18 mouse cellular contexts compared by ENCODE assay signal in the genomic region with DNA sequence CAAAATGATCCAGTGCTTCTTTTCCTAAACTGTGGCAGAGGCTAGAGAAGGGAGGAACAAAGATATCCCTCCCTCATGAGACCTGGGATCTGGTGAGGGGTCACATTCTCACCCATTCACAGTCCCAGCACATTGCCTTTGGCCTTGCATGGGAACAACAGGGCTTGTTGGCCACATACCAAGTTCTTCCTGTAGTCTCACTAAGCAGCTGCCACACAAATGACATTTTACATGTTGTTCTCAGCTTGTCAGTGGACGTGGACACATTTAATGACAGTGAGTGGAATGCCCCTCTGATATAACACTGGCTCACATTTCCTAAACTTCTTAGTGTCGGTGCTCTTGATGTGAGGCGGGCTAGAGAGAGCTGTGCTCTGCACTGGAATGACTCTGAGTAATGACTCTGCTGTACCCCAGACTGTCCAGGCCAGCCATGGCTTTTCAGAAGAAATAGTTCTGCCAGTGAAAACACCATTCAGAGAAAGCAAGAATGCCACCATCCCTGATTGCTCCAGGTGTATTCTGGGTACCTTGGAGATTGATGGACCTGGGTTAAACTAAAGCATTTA. TPM values are rescaled to one million over a fixed set of nuclear protein-coding genes. Genes with fewer than 3 reads are reported as not detected.
A peak's percentile ranks its signal among the peaks of the same experiment; 100 is the strongest.
DNase-seq lines count a peak whose midpoint lies in the region; ATAC-seq and TF ChIP-seq lines count a peak whose summit lies in the region.
"Had no signal": no experiment of that assay in that cellular context is flagged by ENCODE, and none has a peak within 500 bp of the region (broad histone marks: within the 10 kb centered on the region; RNA-seq: fewer than 3 reads in every experiment).

No protein-coding gene starts in this region.

- dilution Hi-C loops in CH12.LX (cut with MboI; ENCODE audit: extremely low pct_ligation_motif_present, extremely low pct_unique_long_range_greater_than_20kb, low sequenced_read_pairs): no loop called here

- H3K9ac ChIP-seq in heart, embryonic 13.5 days: no peak overlapping the region
- no peak overlapping the region for H3K9ac ChIP-seq in CH12.LX (ENCODE audit: insufficient read depth, low read depth)
- H3K9ac ChIP-seq in stomach, postnatal 0 days (ENCODE audit: low read length): no peak overlapping the region
- H3K9ac ChIP-seq: limb, embryonic 12.5 days; midbrain, embryonic 13.5 days; neural tube, embryonic 12.5 days had no signal

- no peaks in the 10 kb centered on the region for H3K36me3 ChIP-seq in heart, embryonic 13.5 days
- H3K36me3 ChIP-seq in CH12.LX (replicated peaks in 1 of 2; ENCODE audit: control insufficient read depth in 1 of 2, insufficient read depth in 1 of 2, low read length in 1 of 2): peaks cover 0 to 6% of the 10 kb centered on the region in 2 experiments
- H3K36me3 ChIP-seq in stomach, postnatal 0 days (ENCODE audit: control insufficient read depth, insufficient read depth, low read length): no peaks in the 10 kb centered on the region
- H3K36me3 ChIP-seq: limb, embryonic 12.5 days; midbrain, embryonic 13.5 days; neural tube, embryonic 12.5 days had no signal

- no peaks in the 10 kb centered on the region for H3K79me2 ChIP-seq in CH12.LX (replicated peaks; ENCODE audit: control insufficient read depth, extremely low read depth, insufficient read depth, poor library complexity, severe bottlenecking)

- no peak for TF ChIP-seq POLR2A in CH12.LX (IDR thresholded peaks at IDR 0.05; ENCODE audit: low read depth, low read length)

- peaks cover 86% of the 10 kb centered on the region for H3K27me3 ChIP-seq in heart, embryonic 13.5 days (replicated peaks)
- no peaks in the 10 kb centered on the region for H3K27me3 ChIP-seq in CH12.LX (replicated peaks)
- H3K27me3 ChIP-seq in stomach, postnatal 0 days (ENCODE audit: control insufficient read depth, insufficient read depth, low read length): no peaks in the 10 kb centered on the region
- H3K27me3 ChIP-seq: limb, embryonic 12.5 days; midbrain, embryonic 13.5 days; neural tube, embryonic 12.5 days had no signal

- H3K27ac ChIP-seq in heart, embryonic 13.5 days (replicated peaks): no peak overlapping the region
- H3K27ac ChIP-seq in layer of hippocampus, adult 2 months: peak overlapping the region; percentile 61
- H3K27ac ChIP-seq in CH12.LX (ENCODE audit: insufficient read depth, low read depth): no peak overlapping the region
- no peak overlapping the region for H3K27ac ChIP-seq in stomach, postnatal 0 days (replicated peaks)
- H3K27ac ChIP-seq: limb, embryonic 12.5 days; midbrain, embryonic 13.5 days; neural tube, embryonic 12.5 days had no signal

- in situ Hi-C loops in CH12.LX (cut with MboI; ENCODE audit: low pct_ligation_motif_present, low pct_unique_long_range_greater_than_20kb, low sequenced_read_pairs): no loop called here

- TF ChIP-seq EP300 in CH12.LX (IDR thresholded peaks at IDR 0.05; ENCODE audit: low read length): no peak
- no peak for TF ChIP-seq EP300 in stomach, postnatal 0 days (optimal IDR thresholded peaks at IDR 0.05)

- no peak for TF ChIP-seq RAD21 in CH12.LX (IDR thresholded peaks at IDR 0.05; ENCODE audit: low read depth, low read length)

- H3K9me3 ChIP-seq in heart, embryonic 13.5 days: no peaks in the 10 kb centered on the region
- no peaks in the 10 kb centered on the region for H3K9me3 ChIP-seq in CH12.LX (replicated peaks; ENCODE audit: low read length)
- H3K9me3 ChIP-seq in stomach, postnatal 0 days (ENCODE audit: control insufficient read depth, low read length): no peaks in the 10 kb centered on the region
- H3K9me3 ChIP-seq: limb, embryonic 12.5 days; midbrain, embryonic 13.5 days; neural tube, embryonic 12.5 days had no signal

- no peak overlapping the region for H3K4me3 ChIP-seq in heart, embryonic 13.5 days
- no peak overlapping the region for H3K4me3 ChIP-seq in layer of hippocampus, adult 2 months
- H3K4me3 ChIP-seq in CH12.LX (replicated peaks in 1 of 3; ENCODE audit: low read depth in 2 of 3, low read length in 2 of 3, poor library complexity in 1 of 3): peak overlapping the region in 2 of 3 experiments; percentile 23 to 38
- H3K4me3 ChIP-seq in stomach, postnatal 0 days (ENCODE audit: low read depth, low read length): no peak overlapping the region
- H3K4me3 ChIP-seq: limb, embryonic 12.5 days; midbrain, embryonic 13.5 days; neural tube, embryonic 12.5 days had no signal

- WGBS in heart, embryonic 13.5 days: 32% methylated on average over 3 of the region's 3 CpGs
- 62% methylated on average over 3 of the region's 3 CpGs for WGBS in stomach, postnatal 0 days

- H3K4me2 ChIP-seq in heart, embryonic 13.5 days: peak overlapping the region; percentile 43
- no peak overlapping the region for H3K4me2 ChIP-seq in CH12.LX (ENCODE audit: insufficient read depth, low read depth, poor library complexity, severe bottlenecking)
- no peak overlapping the region for H3K4me2 ChIP-seq in stomach, postnatal 0 days (replicated peaks; ENCODE audit: low read depth)
- H3K4me2 ChIP-seq: limb, embryonic 12.5 days; midbrain, embryonic 13.5 days; neural tube, embryonic 12.5 days had no signal

- TF ChIP-seq CTCF in layer of hippocampus, adult 2 months (conservative IDR thresholded peaks at IDR 0.05): no peak
- TF ChIP-seq CTCF in CH12.LX (conservative IDR thresholded peaks at IDR 0.05 in 1 of 2, IDR thresholded peaks at IDR 0.05 in 1 of 2; ENCODE audit: low read depth in 2 of 2, low read length in 2 of 2): no peak
- no peak for TF ChIP-seq CTCF in stomach, postnatal 0 days (IDR thresholded peaks at IDR 0.05; ENCODE audit: low read depth)

- no peak for DNase-seq in heart, adult 18-20 months
- DNase-seq in layer of hippocampus, adult 2 months (ENCODE audit: low spot score in 2 of 2): no peak
- no peak for DNase-seq in layer of hippocampus, postnatal 10 days (ENCODE audit: low spot score in 2 of 2)
- DNase-seq in CH12.LX (ENCODE audit: extremely low read depth) (no peak), adipocyte (ENCODE audit: low spot score) (peak; percentile 96)
- DNase-seq in stomach, postnatal 0 days (ENCODE audit: low spot score): no peak
- DNase-seq: cerebellum, adult 8-10 months; kidney, adult 11 months; kidney, postnatal 36 days; layer of hippocampus, postnatal 36 days; thymus, postnatal 4 days had no signal

- no peak for ATAC-seq in heart, embryonic 13.5 days (ENCODE audit: extremely low read depth, insufficient number of reproducible peaks, low FRiP score, low TSS enrichment)
- no peak for ATAC-seq in stomach, postnatal 0 days (ENCODE audit: low FRiP score, low TSS enrichment)
- ATAC-seq: midbrain, embryonic 13.5 days had no signal

- peaks cover 27% of the 10 kb centered on the region for H3K4me1 ChIP-seq in heart, embryonic 13.5 days
- no peaks in the 10 kb centered on the region for H3K4me1 ChIP-seq in CH12.LX (ENCODE audit: control insufficient read depth in 1 of 2, insufficient read depth in 2 of 2)
- H3K4me1 ChIP-seq in stomach, postnatal 0 days (replicated peaks; ENCODE audit: control insufficient read depth, insufficient read depth): no peaks in the 10 kb centered on the region
- H3K4me1 ChIP-seq: limb, embryonic 12.5 days; midbrain, embryonic 13.5 days; neural tube, embryonic 12.5 days had no signal

TF ChIP-seq in CH12.LX, 34 proteins besides CTCF, POLR2A, EP300 and RAD21:
- TF ChIP-seq TBP (conservative IDR thresholded peaks at IDR 0.05; ENCODE audit: low read depth, low read length) (no peak), USF2 (conservative IDR thresholded peaks at IDR 0.05; ENCODE audit: low read depth, low read length) (no peak), CHD1 (IDR thresholded peaks at IDR 0.05; ENCODE audit: low read depth, low read length) (no peak), KAT2A (IDR thresholded peaks at IDR 0.05; ENCODE audit: insufficient replicate concordance, low read length) (no peak), TCF12 (IDR thresholded peaks at IDR 0.05; ENCODE audit: low read depth, low read length) (no peak), BHLHE40 (IDR thresholded peaks at IDR 0.05; ENCODE audit: low read depth, low read length) (no peak), ZNF384 (IDR thresholded peaks at IDR 0.05; ENCODE audit: low read depth, low read length) (no peak), ZC3H11A (IDR thresholded peaks at IDR 0.05; ENCODE audit: low read depth, low read length) (no peak), POLR2AphosphoS2 (IDR thresholded peaks at IDR 0.05; ENCODE audit: low read depth, low read length) (no peak), HCFC1 (IDR thresholded peaks at IDR 0.05; ENCODE audit: low read depth, low read length) (no peak), MYC (IDR thresholded peaks at IDR 0.05; ENCODE audit: low read depth, low read length) (no peak), NELFE (IDR thresholded peaks at IDR 0.05; ENCODE audit: low read depth, low read length) (no peak), MAFK (IDR thresholded peaks at IDR 0.05; ENCODE audit: insufficient replicate concordance, low read length) (no peak), E2F4 (IDR thresholded peaks at IDR 0.05; ENCODE audit: insufficient replicate concordance, low read depth, low read length) (no peak), NRF1 (IDR thresholded peaks at IDR 0.05; ENCODE audit: low read depth, low read length) (no peak), ELF1 (IDR thresholded peaks at IDR 0.05; ENCODE audit: low read depth, low read length) (no peak), MAX (IDR thresholded peaks at IDR 0.05; ENCODE audit: low read length) (no peak), JUN (IDR thresholded peaks at IDR 0.05; ENCODE audit: insufficient read depth, low read depth, low read length) (no peak), USF1 (IDR thresholded peaks at IDR 0.05; ENCODE audit: low read depth, low read length) (no peak), MEF2A (IDR thresholded peaks at IDR 0.05; ENCODE audit: borderline replicate concordance, low read depth, low read length) (no peak)

RNA-seq across cellular contexts. Expression of gene Timp4, which starts 10.8 kb away (rescaled TPM):
- polyA plus RNA-seq in heart, embryonic 13.5 days (2015; fragmentation: Nextera tagmentation; extraction: Ambion mirVana): 0.19 and 0.27 TPM in 2 replicates
- 10 to 100 TPM; 41.9 to 50.3 TPM for total RNA-seq in heart, adult 18-20 months (2021)
- 10 to 100 TPM; 19.4 to 22.6 TPM for total RNA-seq in layer of hippocampus, adult 2 months (2021)
- 10 to 100 TPM; 20.5 to 22.3 TPM for total RNA-seq in layer of hippocampus, postnatal 10 days (2021)
- total RNA-seq in CH12.LX (2012; rRNA removed) (not detected in 2 replicates), CH12.LX (2014; rRNA removed) (not detected in 2 replicates)
- 0.12 TPM in 1 of 2 replicates, not detected in the other for polyA plus RNA-seq in CH12.LX (2012; ENCODE audit: insufficient read length, low read depth)
- polyA plus RNA-seq in stomach, postnatal 0 days (2015; fragmentation: Nextera tagmentation; extraction: Ambion mirVana): 1.0 and 1.9 TPM in 2 replicates
- total RNA-seq: granulocyte monocyte progenitor cell, adult 5-6 weeks had no signal
- polyA plus RNA-seq: liver, embryonic 16.5 days had no signal

RNA-seq across cellular contexts. Expression of gene Gm17482, which starts 14.1 kb away (rescaled TPM):
- not detected in 2 replicates for polyA plus RNA-seq in heart, embryonic 13.5 days (2015; fragmentation: Nextera tagmentation; extraction: Ambion mirVana)
- not detected for total RNA-seq in heart, adult 18-20 months (2021)
- not detected for total RNA-seq in layer of hippocampus, adult 2 months (2021)
- not detected for total RNA-seq in layer of hippocampus, postnatal 10 days (2021)
- total RNA-seq in CH12.LX (2012; rRNA removed): not detected in 2 replicates
- not detected in 2 replicates for total RNA-seq in CH12.LX (2014; rRNA removed)
- not detected in 2 replicates for polyA plus RNA-seq in CH12.LX (2012; ENCODE audit: insufficient read length, low read depth)
- polyA plus RNA-seq in stomach, postnatal 0 days (2015; fragmentation: Nextera tagmentation; extraction: Ambion mirVana): not detected in 2 replicates
- total RNA-seq: granulocyte monocyte progenitor cell, adult 5-6 weeks; layer of hippocampus, postnatal 36 days had no signal
- polyA plus RNA-seq: limb, embryonic 12.5 days; liver, embryonic 16.5 days; midbrain, embryonic 13.5 days; neural tube, embryonic 12.5 days; stomach, embryonic 16.5 days had no signal

Comparison
In these comparisons a context has a peak if more than half of its experiments do, and no peak if none do; other contexts are left out.
1. H3K4me3 ChIP-seq: peak in CH12.LX (2 of 3); none in heart, embryonic 13.5 days (single experiment), layer of hippocampus, adult 2 months (single experiment) and stomach, postnatal 0 days (single experiment).
2. RNA of gene Timp4, which starts 10.8 kb away (total RNA-seq): 41.9 to 50.3 TPM in heart, adult 18-20 months, 19.4 to 22.6 TPM in layer of hippocampus, adult 2 months and 20.5 to 22.3 TPM in layer of hippocampus, postnatal 10 days; not detected in CH12.LX; every median in the first group is over 10 times any median in the second.